Mouse (Mus musculus): Measurements from ENCODE around the gene Trpm6. TPM values are rescaled to one million over a fixed set of nuclear protein-coding genes. Genes with fewer than 3 reads are reported as not detected.

Gene Trpm6
- total RNA-seq, 2 experiments from 2014 or later, result 0.36 to 0.45 TPM

DNA sequence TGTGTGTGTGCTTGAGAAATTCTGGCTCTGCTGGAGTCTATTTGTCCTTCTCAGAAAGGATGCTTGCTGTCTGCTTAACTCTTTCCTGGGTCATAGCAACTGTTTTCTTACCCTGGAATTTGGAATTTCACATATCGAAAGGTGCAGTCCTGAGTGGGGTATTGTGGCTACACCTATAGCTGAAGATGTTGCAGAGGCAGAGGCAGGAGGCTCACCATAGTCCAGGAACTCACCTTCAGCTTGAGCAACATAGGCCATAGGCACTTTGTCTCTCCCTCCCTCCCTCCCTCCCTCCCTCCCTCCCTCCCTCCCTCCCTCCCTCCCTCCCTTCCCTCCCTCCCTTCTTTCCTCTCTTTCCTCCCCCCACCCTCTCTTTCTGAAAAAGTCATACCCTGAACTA is 139.8 kb downstream of the Trpm6 start:
- DNase-seq, result no peak

DNA sequence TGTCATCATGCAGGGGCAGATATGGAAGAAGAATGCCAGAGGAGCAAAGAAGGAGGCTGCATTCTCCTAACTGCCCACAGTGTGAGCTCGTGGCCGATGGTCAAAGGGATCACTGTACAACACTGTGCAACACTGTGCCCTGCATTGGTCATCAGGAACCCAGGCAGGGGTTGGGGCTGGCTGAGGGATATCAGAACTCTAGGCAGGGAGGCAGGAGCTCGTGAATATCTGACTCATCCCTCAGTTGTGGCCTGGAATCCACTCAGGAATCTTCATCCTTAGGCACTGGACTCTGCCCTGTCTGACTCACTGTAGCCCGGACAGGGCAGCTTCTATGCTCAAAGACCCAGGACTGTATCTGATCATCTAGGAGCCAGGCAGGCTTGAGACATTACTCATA is 140.4 kb downstream of the Trpm6 start:
- DNase-seq, result no peak

DNA sequence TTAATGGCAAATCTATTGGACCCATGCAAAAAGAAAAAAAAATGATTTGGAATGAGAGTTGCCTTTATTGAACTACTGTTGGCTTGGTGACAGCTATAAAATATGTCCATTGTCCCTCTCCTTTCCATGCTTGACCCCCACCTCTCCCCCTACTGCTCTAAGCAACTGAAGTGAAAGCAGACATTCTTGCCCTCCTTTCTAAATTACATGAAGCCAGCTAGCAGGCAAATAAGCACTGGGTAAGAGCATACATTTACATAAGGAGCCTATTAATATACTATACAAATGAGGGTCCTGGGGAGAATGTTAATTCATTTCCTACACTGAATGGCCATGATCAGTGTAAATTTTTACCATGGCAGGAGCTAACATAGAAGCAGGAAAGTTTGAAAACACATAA is 148.5 kb downstream of the Trpm6 start:
- DNase-seq, result no peak

DNA sequence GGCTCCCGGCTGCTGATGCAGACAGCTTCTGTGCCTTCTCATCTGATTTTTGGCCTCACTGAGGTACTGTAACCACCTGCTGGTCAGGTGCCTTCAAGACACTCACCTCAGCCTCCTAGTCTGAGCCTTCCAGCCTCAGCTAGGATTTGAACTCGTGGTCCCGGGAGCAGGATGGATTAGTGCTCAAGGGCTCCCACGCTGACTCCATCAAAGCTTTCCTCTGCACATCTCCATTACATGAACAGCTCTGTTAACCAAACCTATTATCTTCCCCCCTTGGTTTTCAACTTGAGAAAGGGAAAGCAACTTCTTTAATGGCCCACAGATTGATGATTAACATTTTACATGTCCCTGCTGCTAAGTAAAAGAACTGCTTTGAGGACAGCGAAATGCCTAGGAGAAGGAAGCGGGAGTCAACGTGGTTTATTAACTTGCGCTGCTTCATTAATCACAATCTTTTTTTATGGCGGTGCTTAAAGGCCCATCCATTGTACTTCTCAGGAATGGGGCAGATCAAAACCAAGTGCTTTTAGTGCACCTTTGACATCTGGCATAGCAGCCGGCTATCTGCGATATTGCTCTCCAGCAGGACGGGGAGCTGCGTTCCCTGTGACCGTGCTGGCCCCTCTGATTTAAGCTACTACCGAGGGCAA is 152.4 kb downstream of the Trpm6 start:
- no peak for DNase-seq

DNA sequence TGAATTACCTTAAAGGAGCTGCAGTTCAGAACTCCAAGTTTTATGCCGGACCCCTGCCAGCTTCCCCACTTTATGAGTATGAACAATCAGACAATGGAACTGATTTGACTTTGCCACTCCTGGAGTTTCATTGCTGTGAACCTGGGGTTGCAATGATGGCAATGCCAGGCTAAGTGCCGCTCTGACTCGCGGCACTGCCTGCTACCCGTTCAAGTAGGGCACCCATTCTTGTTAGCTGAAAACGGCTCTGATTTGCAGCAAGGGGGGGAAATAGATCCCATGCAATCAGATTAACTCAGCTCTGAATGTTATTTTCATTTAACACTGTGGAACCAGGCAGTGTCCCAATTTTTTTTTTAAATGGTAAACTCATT is 152.9 kb downstream of the Trpm6 start:
- no peak for DNase-seq

DNA sequence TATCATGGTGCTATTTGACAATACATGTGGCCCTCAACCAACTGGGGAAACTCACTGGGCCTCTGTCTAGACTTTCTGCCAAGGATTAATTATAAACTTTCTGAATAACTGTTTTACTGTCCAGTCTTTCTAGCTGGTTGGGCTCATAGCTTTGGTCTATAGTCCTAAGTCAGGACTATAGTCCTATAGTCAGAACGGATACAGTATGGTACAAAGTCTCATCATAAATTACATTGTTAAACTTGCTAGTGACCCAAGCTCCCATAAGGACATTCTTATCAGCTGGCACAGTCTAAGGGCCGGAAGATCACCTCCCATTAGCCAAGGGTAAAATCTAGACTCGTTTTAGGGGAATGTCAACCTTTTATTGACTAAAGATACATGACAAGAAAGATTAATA is 155.7 kb downstream of the Trpm6 start:
- DNase-seq, result no peak

DNA sequence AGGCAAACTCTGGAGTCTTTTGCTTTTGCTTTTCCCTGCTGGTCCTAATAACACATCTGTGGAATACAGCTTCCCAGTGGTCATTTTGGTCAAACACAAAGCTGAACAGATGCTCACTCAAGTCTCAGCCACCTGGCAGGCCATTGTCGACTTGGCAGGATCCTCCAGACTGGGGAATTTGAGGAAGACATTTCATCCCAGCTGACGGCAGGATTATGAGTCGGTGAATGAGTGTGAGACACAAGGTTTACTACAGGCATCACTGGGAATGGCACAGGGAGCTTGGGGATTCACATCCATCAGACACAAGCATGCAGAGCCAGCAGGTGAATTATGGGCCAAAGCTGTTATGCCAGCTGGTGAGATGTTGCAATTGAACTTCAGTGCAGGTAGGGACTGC is 159.9 kb downstream of the Trpm6 start:
- DNase-seq, result no peak

DNA sequence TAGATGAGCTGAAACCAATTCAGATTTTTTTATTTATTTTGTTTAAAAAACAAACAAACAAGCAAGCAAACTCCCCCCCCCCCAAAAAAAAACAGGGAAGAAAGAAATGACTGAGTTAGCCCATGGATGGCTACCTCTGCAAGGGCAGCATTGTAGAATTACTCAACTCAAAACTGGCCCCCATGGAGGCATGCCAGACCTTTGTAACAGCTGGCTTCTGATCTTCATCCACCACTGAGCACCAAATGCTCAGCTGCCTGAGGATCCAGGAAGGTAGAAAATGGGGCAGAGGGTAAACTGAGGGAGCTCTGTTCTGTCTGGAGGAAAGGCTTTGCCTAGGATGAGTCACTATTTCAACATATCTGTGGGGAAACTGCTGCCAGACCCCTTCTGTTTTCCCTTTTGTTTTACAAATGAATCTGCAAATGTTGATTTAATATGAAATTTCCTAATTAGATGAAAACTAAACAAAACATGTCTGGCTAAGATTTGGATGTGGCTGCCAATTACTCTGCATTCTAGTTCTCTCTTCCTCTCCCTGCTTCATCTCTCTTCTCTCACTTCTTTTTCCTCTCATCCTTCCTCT is 162.1 kb downstream of the Trpm6 start:
- no peak for DNase-seq

DNA sequence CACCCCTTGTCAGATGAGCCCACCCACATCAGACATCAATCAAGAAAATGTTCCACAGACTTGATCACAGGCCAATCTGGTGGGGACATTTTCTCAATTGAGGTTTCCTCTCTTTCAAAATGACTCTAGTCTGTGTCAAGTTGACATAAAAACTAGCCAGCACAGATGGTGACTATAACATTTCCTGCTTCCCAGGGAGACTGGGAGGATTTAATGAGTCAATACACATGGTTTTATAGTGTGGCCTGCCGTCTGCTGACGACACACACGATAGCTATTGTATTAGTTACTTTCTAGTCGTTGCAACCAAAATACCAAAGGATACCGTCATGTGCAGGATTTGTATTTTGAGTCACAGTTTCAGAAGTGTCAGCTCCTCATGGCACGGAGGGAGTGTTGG is 191.6 kb downstream of the Trpm6 start:
- DNase-seq, result no peak

Other genes with a start within 250 kb of the Trpm6 start
- 10 to 100 TPM; 52.2 to 53.5 TPM for gene Ostf1, start 118.2 kb upstream of the Trpm6 start, total RNA-seq (2021)
- 1 to 10 TPM; 3.3 to 4.1 TPM for gene Nmrk1, start 118.0 kb upstream of the Trpm6 start, total RNA-seq (2021)
- gene Carnmt1, start 79.2 kb upstream of the Trpm6 start, total RNA-seq (2021), result 10 to 100 TPM; 19.0 to 21.6 TPM
- gene D030056L22Rik, start 36.8 kb upstream of the Trpm6 start, total RNA-seq (2021), result 10 to 100 TPM; 14.4 to 15.7 TPM